Mouse (Mus musculus): ENCODE measurements around the gene Foxred2. TPM values are rescaled to one million over a fixed set of nuclear protein-coding genes. Genes with fewer than 3 reads are reported as not detected.

The Foxred2 gene
- polyA plus RNA-seq, 2 experiments = 5.6 to 9.6 TPM

GRCm38 (mm10) chr15:77958071-77958470 lies 1.5 kb upstream of the Foxred2 start:
- Histone ChIP-seq H3K27me3 (ENCODE audit: control insufficient read depth, insufficient read depth, low read length) (peaks cover 3% of the 10 kb centered on the region; the same call in 1 of the 2 replicates), H3K4me2 (replicated peaks; ENCODE audit: low read depth, low read length, severe bottlenecking) (no peak overlapping the region), H3K4me1 (ENCODE audit: control insufficient read depth, insufficient read depth, low read length) (0 out of 2 replicates have a peak, but pooled peaks cover 9% of the 10 kb centered on the region), H3K9ac (ENCODE audit: low read depth, low read length, severe bottlenecking) (no peak overlapping the region), H3K9me3 (ENCODE audit: control insufficient read depth, low read length) (no peaks in the 10 kb centered on the region), H3K27ac (replicated peaks; ENCODE audit: low read depth, low read length) (no peak overlapping the region), H3K36me3 (ENCODE audit: control insufficient read depth, insufficient read depth, low read length) (peaks cover 47% of the 10 kb centered on the region), H3K4me3 (replicated peaks; ENCODE audit: low read length) (no peak overlapping the region)
- ATAC-seq (ENCODE audit: low FRiP score, low read depth) (no peak), DNase-seq (ENCODE audit: low spot score) (no peak)
- TF ChIP-seq POLR2A (IDR thresholded peaks at IDR 0.05; ENCODE audit: borderline replicate concordance, extremely low read depth, insufficient read depth, insufficient read length) = no peak
- 47% methylated on average over 3 of the region's 3 CpGs for WGBS

GRCm38 (mm10) chr15:77957625-77958024 lies 1.1 kb upstream of the Foxred2 start:
- peaks cover 42% of the 10 kb centered on the region for H3K36me3 ChIP-seq (ENCODE audit: control insufficient read depth, insufficient read depth, low read length)
- ATAC-seq (ENCODE audit: low FRiP score, low read depth) = no peak
- peaks cover 3% of the 10 kb centered on the region; the same call in 1 of the 2 replicates for H3K27me3 ChIP-seq (ENCODE audit: control insufficient read depth, insufficient read depth, low read length)
- no peak overlapping the region for H3K9ac ChIP-seq (ENCODE audit: low read depth, low read length, severe bottlenecking)
- H3K4me1 ChIP-seq (ENCODE audit: control insufficient read depth, insufficient read depth, low read length) = 0 out of 2 replicates have a peak, but pooled peaks cover 9% of the 10 kb centered on the region
- 36% methylated on average over 5 of the region's 5 CpGs for WGBS
- no peak overlapping the region for H3K4me2 ChIP-seq (replicated peaks; ENCODE audit: low read depth, low read length, severe bottlenecking)
- no peak for TF ChIP-seq POLR2A (IDR thresholded peaks at IDR 0.05; ENCODE audit: borderline replicate concordance, extremely low read depth, insufficient read depth, insufficient read length)
- DNase-seq (ENCODE audit: low spot score) = no peak
- no peaks in the 10 kb centered on the region for H3K9me3 ChIP-seq (ENCODE audit: control insufficient read depth, low read length)
- H3K4me3 ChIP-seq (replicated peaks; ENCODE audit: low read length) = no peak overlapping the region
- H3K27ac ChIP-seq (replicated peaks; ENCODE audit: low read depth, low read length) = no peak overlapping the region

- H3K27me3 ChIP-seq (ENCODE audit: control insufficient read depth, insufficient read depth, low read length) = peaks cover 3% of the 10 kb centered on the region; the same call in 1 of the 2 replicates
- no peak for DNase-seq (ENCODE audit: low spot score)
- H3K4me1 ChIP-seq (ENCODE audit: control insufficient read depth, insufficient read depth, low read length) = 0 out of 2 replicates have a peak, but pooled peaks cover 9% of the 10 kb centered on the region
- no peak overlapping the region for H3K27ac ChIP-seq (replicated peaks; ENCODE audit: low read depth, low read length)
- peak overlapping the region; percentile 82 for H3K4me2 ChIP-seq (replicated peaks; ENCODE audit: low read depth, low read length, severe bottlenecking)
- ATAC-seq (ENCODE audit: low FRiP score, low read depth) = peak; percentile 14; the same call in 1 of the 2 replicates
- peaks cover 29% of the 10 kb centered on the region for H3K36me3 ChIP-seq (ENCODE audit: control insufficient read depth, insufficient read depth, low read length)
- H3K9ac ChIP-seq (ENCODE audit: low read depth, low read length, severe bottlenecking) = peak overlapping the region; percentile 43
- peak overlapping the region; percentile 57 for H3K4me3 ChIP-seq (replicated peaks; ENCODE audit: low read length)
- WGBS = 10% methylated on average over 49 of the region's 52 CpGs
- no peak for TF ChIP-seq POLR2A (IDR thresholded peaks at IDR 0.05; ENCODE audit: borderline replicate concordance, extremely low read depth, insufficient read depth, insufficient read length)
- H3K9me3 ChIP-seq (ENCODE audit: control insufficient read depth, low read length) = no peaks in the 10 kb centered on the region
These were observed 800 bp downstream of the Foxred2 start for GRCm38 (mm10) chr15:77955440-77956403.

DNA sequence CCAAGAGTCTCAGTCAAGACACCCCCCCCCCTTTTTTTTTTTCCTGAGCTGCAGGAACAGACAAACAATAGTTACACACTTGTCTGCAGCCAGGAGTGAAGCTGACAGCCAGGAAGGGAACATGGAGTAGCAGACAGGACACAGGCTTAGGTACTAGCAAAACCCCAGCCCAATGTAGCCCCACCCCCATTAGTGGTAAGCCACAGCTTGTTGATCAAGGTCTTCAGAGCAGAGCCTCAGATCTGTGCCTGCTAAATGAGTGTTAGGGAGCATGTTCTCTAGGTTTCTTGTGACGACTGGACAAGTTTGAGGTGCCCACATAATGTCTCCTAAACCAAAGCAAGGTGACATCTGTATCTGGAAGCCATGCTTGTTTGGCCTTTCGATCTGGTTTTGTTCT lies 2.2 kb downstream of the Foxred2 start:
- Histone ChIP-seq H3K4me1 (ENCODE audit: control insufficient read depth, insufficient read depth, low read length) (0 out of 2 replicates have a peak, but pooled peaks cover 9% of the 10 kb centered on the region), H3K4me2 (replicated peaks; ENCODE audit: low read depth, low read length, severe bottlenecking) (no peak overlapping the region), H3K27me3 (ENCODE audit: control insufficient read depth, insufficient read depth, low read length) (peaks cover 3% of the 10 kb centered on the region; the same call in 1 of the 2 replicates), H3K27ac (replicated peaks; ENCODE audit: low read depth, low read length) (no peak overlapping the region), H3K9me3 (ENCODE audit: control insufficient read depth, low read length) (no peaks in the 10 kb centered on the region), H3K9ac (ENCODE audit: low read depth, low read length, severe bottlenecking) (no peak overlapping the region), H3K36me3 (ENCODE audit: control insufficient read depth, insufficient read depth, low read length) (peaks cover 15% of the 10 kb centered on the region), H3K4me3 (replicated peaks; ENCODE audit: low read length) (no peak overlapping the region)
- ATAC-seq (ENCODE audit: low FRiP score, low read depth) = no peak
- WGBS = 80% methylated on average over 2 of the region's 2 CpGs
- no peak for DNase-seq (ENCODE audit: low spot score)
- no peak for TF ChIP-seq POLR2A (IDR thresholded peaks at IDR 0.05; ENCODE audit: borderline replicate concordance, extremely low read depth, insufficient read depth, insufficient read length)

DNA sequence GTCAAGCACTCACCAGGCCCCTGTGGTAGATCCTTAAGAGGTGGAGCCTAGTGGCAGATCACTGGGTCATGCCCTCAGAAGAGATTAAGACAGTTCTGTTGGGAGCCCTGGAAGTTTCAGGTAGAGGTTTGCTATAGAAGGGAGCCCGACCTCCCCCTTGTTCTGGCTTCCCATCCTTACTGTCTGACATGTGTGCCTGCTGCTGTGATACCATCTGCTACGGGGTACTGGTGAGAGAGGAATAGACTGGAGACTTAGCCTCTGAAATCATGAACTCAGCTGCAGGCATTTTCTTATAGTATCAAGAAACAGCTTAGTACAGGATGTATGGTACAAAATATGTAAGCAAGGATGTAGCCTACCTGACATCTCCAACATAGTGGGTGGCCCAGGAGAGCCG lies 3.6 kb downstream of the Foxred2 start:
- Histone ChIP-seq H3K27me3 (ENCODE audit: control insufficient read depth, insufficient read depth, low read length) (peaks cover 3% of the 10 kb centered on the region; the same call in 1 of the 2 replicates), H3K4me3 (replicated peaks; ENCODE audit: low read length) (no peak overlapping the region), H3K4me1 (ENCODE audit: control insufficient read depth, insufficient read depth, low read length) (0 out of 2 replicates have a peak, but pooled peaks cover 9% of the 10 kb centered on the region), H3K27ac (replicated peaks; ENCODE audit: low read depth, low read length) (no peak overlapping the region), H3K9ac (ENCODE audit: low read depth, low read length, severe bottlenecking) (no peak overlapping the region), H3K36me3 (ENCODE audit: control insufficient read depth, insufficient read depth, low read length) (peaks cover 6% of the 10 kb centered on the region), H3K9me3 (ENCODE audit: control insufficient read depth, low read length) (no peaks in the 10 kb centered on the region), H3K4me2 (replicated peaks; ENCODE audit: low read depth, low read length, severe bottlenecking) (no peak overlapping the region)
- WGBS = 87% methylated on average over 3 of the region's 3 CpGs
- ATAC-seq (ENCODE audit: low FRiP score, low read depth) (no peak), DNase-seq (ENCODE audit: low spot score) (no peak)
- TF ChIP-seq POLR2A (IDR thresholded peaks at IDR 0.05; ENCODE audit: borderline replicate concordance, extremely low read depth, insufficient read depth, insufficient read length) = no peak
